Mouse (Mus musculus) G1E (cell line): ENCODE data around the gene Flywch2.

Experiments used
- CTCF ChIP-seq: IDR thresholded peaks from 2 replicates; pipeline ENCODE4 v1.5.1; 2012; ENCODE audit warnings: low read depth, low read length, inconsistent platforms, mixed read lengths
- GATA1 ChIP-seq: IDR thresholded peaks from 2 replicates; pipeline ENCODE4 v1.6.1; 2012; ENCODE audit warnings: borderline replicate concordance, low read length, inconsistent platforms, mixed read lengths

GRCm38 (mm10) chr17:23746311-23746710 is 39.6 kb downstream of the Flywch2 start:
- TF ChIP-seq CTCF (no peak), GATA1 (no peak)
